Mouse (Mus musculus) midbrain, embryonic 14.5 days (tissue): Measurements from ENCODE around the gene Sco1. TPM values are rescaled to one million over a fixed set of nuclear protein-coding genes. Genes with fewer than 3 reads are reported as not detected.

Source experiments
- ATAC-seq: fragments of 200-750 bp; cut with Nextera tagmentation; 2 replicates; pipeline ENCODE4 v1.8.0; 2017; ENCODE audit warnings: moderate number of reproducible peaks, moderate library complexity; ENCODE audit not compliant: low FRiP score, low TSS enrichment
- DNase-seq: peaks from one replicate; pipeline ENCODE4 v3.0.0-alpha.2; 2015
- H3K27ac ChIP-seq: fragments of 300-500 bp; sonication (generic); replicated peaks from 2 replicates; pipeline ENCODE4 v1.5.1; 2014; ENCODE audit warnings: mild to moderate bottlenecking, low read depth, low read length, moderate library complexity
- H3K27me3 ChIP-seq: fragments of 300-500 bp; sonication (generic); 2 replicates; pipeline ENCODE4 v1.6.1; 2014; ENCODE audit warnings: low read length, control low read depth, mixed read lengths; ENCODE audit not compliant: control insufficient read depth, insufficient read depth
- H3K36me3 ChIP-seq: fragments of 300-500 bp; sonication (generic); 2 replicates; pipeline ENCODE4 v1.6.1; 2014; ENCODE audit warnings: low read length, control low read depth; ENCODE audit not compliant: control insufficient read depth, insufficient read depth
- H3K4me1 ChIP-seq: fragments of 300-500 bp; sonication (generic); 2 replicates; pipeline ENCODE4 v1.6.1; 2014; ENCODE audit warnings: mild to moderate bottlenecking, antibody characterized with exemption, low read length, control low read depth; ENCODE audit not compliant: control insufficient read depth, insufficient read depth
- H3K4me2 ChIP-seq: fragments of 300-500 bp; sonication (generic); 2 replicates; pipeline ENCODE4 v1.6.1; 2014; ENCODE audit warnings: mild to moderate bottlenecking, low read length, moderate library complexity
- H3K4me3 ChIP-seq: fragments of 300-500 bp; sonication (generic); replicated peaks from 2 replicates; pipeline ENCODE4 v1.5.1; 2014; ENCODE audit warnings: low read depth, low read length
- H3K9ac ChIP-seq: fragments of 300-500 bp; sonication (generic); replicated peaks from 2 replicates; pipeline ENCODE4 v1.6.1; 2014; ENCODE audit warnings: mild to moderate bottlenecking, low read length, moderate library complexity
- H3K9me3 ChIP-seq: fragments of 300-500 bp; sonication (generic); 2 replicates; pipeline ENCODE4 v1.6.1; 2016; ENCODE audit warnings: low read length, control low read depth, mixed read lengths; ENCODE audit not compliant: control insufficient read depth
- WGBS: fragments of 180-500 bp; shearing (Covaris S2); extraction: QIAGEN DNeasy Blood & Tissue Kit; methylation state at CpG from one replicate; pipeline ENCODE4 v1.1.7; 2014; 5-methylcytosine and 5-hydroxymethylcytosine counted together
- polyA plus RNA-seq: library from polyadenylated mRNA; unstranded; fragments of >200 nt; fragmentation: Nextera tagmentation; extraction: Ambion mirVana; gene quantifications from 2 replicates; pipeline ENCODE4 v1.2.1, GENCODE M21; 2014

The Sco1 gene
- polyA plus RNA-seq, 1 experiment from 2014 or later: 13.1 TPM

DNA sequence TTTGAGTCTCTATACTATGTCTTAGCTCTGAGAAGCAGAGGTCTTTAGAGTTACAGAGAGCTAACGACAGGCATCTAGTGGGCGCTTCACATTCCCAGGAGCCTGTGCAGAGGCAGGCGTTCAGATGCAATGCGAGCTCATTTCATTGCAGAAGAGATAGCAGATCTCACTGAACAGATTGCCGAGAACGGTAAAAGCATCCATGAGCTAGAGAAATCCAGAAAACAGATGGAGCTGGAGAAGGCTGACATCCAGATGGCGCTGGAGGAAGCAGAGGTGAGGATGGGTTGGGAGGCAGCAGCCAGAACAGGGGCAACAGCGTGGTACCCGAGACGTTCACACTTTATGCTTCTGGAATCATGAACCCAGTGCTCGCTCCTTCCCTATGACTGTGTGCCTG lies 46.0 kb downstream of the Sco1 start:
- Histone ChIP-seq H3K4me1 (no peaks in the 10 kb centered on the region), H3K36me3 (no peaks in the 10 kb centered on the region), H3K4me3 (no peak overlapping the region), H3K9ac (no peak overlapping the region), H3K27ac (no peak overlapping the region), H3K27me3 (no peaks in the 10 kb centered on the region), H3K9me3 (no peaks in the 10 kb centered on the region), H3K4me2 (no peak overlapping the region)
- ATAC-seq (no peak), DNase-seq (no peak)
- WGBS: 85% methylated on average over 11 of the region's 11 CpGs

DNA sequence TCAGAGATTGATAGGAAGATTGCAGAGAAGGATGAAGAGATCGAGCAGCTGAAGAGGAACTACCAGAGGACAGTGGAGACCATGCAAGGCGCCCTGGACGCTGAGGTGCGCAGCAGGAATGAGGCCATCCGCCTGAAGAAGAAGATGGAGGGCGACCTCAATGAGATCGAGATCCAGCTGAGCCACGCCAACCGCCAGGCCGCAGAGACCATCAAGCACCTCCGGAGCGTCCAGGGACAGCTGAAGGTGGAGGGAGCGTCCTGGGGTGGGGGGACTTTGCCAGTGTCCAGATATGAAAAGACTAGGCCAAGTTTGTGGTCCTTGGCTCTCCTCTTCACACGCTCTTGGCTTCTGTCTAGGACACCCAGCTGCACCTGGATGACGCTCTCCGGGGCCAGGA lies 46.8 kb downstream of the Sco1 start:
- ATAC-seq (no peak), DNase-seq (no peak)
- H3K27ac ChIP-seq: no peak overlapping the region
- H3K4me3 ChIP-seq: no peak overlapping the region
- H3K27me3 ChIP-seq: no peaks in the 10 kb centered on the region
- 94% methylated on average over 16 of the region's 16 CpGs for WGBS
- no peak overlapping the region for H3K9ac ChIP-seq
- H3K4me2 ChIP-seq: no peak overlapping the region
- H3K4me1 ChIP-seq: no peaks in the 10 kb centered on the region
- H3K9me3 ChIP-seq: no peaks in the 10 kb centered on the region
- no peaks in the 10 kb centered on the region for H3K36me3 ChIP-seq

DNA sequence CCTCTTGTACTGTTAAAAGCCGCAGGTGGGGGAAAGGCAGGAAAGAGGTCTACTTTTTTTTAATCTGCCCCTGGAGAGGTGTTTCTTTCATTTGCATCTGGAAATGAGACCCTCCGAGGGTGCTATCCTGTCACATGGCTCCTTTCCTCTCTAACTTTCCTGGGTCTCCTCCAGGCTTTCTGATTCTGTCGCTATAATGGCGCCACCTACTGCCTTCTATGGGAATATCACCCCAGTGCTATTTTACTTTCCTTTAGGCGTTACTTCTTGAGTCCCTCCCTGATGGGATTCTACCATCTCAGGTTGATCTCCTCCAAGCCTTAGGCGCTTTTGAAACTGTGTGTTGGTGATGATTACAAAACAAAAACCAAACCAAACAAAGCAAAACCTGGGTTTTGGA lies 47.7 kb downstream of the Sco1 start:
- Histone ChIP-seq H3K9me3 (no peaks in the 10 kb centered on the region), H3K4me2 (no peak overlapping the region), H3K27ac (no peak overlapping the region), H3K36me3 (no peaks in the 10 kb centered on the region), H3K27me3 (no peaks in the 10 kb centered on the region), H3K4me3 (no peak overlapping the region), H3K4me1 (no peaks in the 10 kb centered on the region), H3K9ac (no peak overlapping the region)
- ATAC-seq (no peak), DNase-seq (peak; percentile 51)
- WGBS: 42% methylated on average over 6 of the region's 6 CpGs

DNA sequence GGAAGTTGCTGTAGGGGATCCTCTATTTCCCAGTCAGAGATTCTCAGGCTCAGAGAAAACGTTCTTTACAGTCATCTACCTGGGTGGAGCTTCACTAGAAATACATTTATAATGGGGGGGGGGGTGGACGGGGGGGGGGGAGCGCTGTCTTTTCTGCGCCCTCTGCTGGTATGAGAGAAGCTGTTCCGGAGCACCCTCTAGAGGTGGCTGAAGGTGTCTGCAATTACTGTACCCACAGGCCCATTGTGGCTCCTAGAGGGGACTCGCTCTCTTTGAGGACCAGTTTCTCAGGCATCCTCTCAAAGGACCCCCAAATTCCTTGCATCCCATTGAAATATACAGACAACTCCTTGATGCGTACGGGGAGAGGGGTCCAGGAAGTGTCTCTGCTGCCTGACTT lies 49.2 kb downstream of the Sco1 start:
- DNase-seq: peak; percentile 61
- WGBS: 27% methylated on average over 8 of the region's 8 CpGs
- H3K4me2 ChIP-seq: no peak overlapping the region
- no peak overlapping the region for H3K9ac ChIP-seq
- no peaks in the 10 kb centered on the region for H3K36me3 ChIP-seq
- no peak for ATAC-seq
- no peaks in the 10 kb centered on the region for H3K4me1 ChIP-seq
- no peak overlapping the region for H3K27ac ChIP-seq
- H3K9me3 ChIP-seq: no peaks in the 10 kb centered on the region
- H3K27me3 ChIP-seq: no peaks in the 10 kb centered on the region
- H3K4me3 ChIP-seq: no peak overlapping the region

DNA sequence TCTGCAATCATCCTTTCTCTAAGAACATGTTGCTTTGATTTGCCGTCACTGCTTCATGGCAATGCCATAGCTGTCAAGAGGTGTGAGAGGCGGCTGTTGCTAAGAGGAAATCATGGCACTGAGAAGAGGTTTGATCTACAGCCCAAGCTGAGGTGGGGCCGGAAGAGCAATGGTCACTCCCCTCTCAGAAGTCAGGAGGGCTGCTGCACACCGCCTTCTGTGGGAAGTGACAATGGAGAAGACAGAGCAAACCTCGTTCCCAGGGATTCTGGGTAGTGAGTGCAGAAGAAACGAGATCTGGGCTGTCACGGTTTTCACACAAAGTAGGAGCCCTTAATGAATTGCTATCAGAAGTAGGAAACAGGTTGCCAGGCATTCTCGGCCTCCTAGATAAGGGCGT lies 50.8 kb downstream of the Sco1 start:
- Histone ChIP-seq H3K4me3 (no peak overlapping the region), H3K4me2 (no peak overlapping the region), H3K9me3 (no peaks in the 10 kb centered on the region), H3K27me3 (no peaks in the 10 kb centered on the region), H3K4me1 (no peaks in the 10 kb centered on the region), H3K36me3 (no peaks in the 10 kb centered on the region), H3K27ac (no peak overlapping the region), H3K9ac (no peak overlapping the region)
- ATAC-seq: no peak
- no peak for DNase-seq
- 86% methylated on average over 9 of the region's 9 CpGs for WGBS

DNA sequence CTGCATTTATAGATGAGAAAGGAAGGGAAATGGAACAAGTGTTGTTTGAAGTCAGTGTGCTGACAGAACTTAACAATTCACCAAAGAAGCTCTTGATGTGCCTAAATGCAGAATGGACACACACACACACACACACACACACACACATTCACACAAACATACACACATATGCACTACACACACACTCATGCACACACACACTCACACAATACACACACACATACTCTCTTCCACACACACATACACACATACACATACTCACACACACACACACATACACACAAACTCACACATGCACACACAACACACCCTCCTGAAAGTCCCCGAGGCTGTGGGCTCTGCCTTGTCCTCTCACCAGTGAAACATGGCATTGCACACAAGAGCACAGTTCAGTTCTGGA lies 51.8 kb downstream of the Sco1 start:
- Histone ChIP-seq H3K27me3 (no peaks in the 10 kb centered on the region), H3K27ac (no peak overlapping the region), H3K9ac (no peak overlapping the region), H3K4me2 (no peak overlapping the region), H3K9me3 (no peaks in the 10 kb centered on the region), H3K4me3 (no peak overlapping the region), H3K4me1 (no peaks in the 10 kb centered on the region), H3K36me3 (no peaks in the 10 kb centered on the region)
- WGBS: 83% methylated on average over 1 of the region's 1 CpGs
- no peak for DNase-seq
- no peak for ATAC-seq

DNA sequence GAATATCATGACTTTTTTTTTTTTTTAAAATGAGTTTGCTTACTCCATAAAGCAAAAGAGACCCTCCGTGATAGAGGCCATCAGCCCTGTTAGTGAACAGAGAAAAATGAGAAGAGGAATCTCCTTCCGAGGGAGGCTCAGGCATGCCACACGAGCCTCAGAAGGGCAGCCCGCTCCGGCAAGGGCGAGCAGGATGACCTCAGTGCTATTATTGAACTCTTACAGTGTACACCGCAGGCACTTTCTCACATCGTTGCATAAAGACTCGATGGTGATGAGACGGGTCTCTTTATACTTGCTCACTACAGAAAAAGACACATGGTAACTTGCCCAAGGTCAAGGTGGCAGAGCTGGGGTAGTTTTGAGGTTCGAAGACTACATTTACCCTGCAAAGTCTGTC lies 52.2 kb downstream of the Sco1 start:
- no peak overlapping the region for H3K4me2 ChIP-seq
- H3K9me3 ChIP-seq: no peaks in the 10 kb centered on the region
- no peak overlapping the region for H3K9ac ChIP-seq
- 83% methylated on average over 11 of the region's 11 CpGs for WGBS
- no peak for ATAC-seq
- no peaks in the 10 kb centered on the region for H3K36me3 ChIP-seq
- no peak overlapping the region for H3K27ac ChIP-seq
- no peak for DNase-seq
- H3K4me1 ChIP-seq: no peaks in the 10 kb centered on the region
- H3K4me3 ChIP-seq: no peak overlapping the region
- H3K27me3 ChIP-seq: no peaks in the 10 kb centered on the region

DNA sequence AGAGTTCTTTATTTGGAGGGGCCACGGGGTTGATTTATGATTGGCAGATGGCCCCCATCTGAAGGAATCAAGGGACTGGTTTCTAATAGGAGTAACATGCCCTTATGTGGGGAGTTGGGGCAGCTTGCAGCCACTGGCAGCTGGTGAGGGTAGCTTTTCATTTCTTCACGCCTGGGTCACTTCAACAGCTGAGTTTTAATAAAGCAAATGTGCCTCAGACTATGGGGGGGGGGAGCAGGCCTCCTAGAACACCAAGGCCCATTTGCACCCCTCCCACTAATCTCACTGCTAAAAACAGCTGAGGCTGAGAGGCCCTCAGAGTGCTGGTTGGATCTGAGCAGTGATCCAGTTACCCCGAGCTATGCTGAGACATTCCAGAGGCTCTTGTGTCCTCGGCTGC lies 53.2 kb downstream of the Sco1 start:
- no peak overlapping the region for H3K9ac ChIP-seq
- no peak overlapping the region for H3K27ac ChIP-seq
- WGBS: 48% methylated on average over 4 of the region's 4 CpGs
- no peaks in the 10 kb centered on the region for H3K36me3 ChIP-seq
- DNase-seq (no peak), ATAC-seq (no peak)
- no peaks in the 10 kb centered on the region for H3K4me1 ChIP-seq
- no peak overlapping the region for H3K4me2 ChIP-seq
- H3K27me3 ChIP-seq: no peaks in the 10 kb centered on the region
- H3K4me3 ChIP-seq: no peak overlapping the region
- no peaks in the 10 kb centered on the region for H3K9me3 ChIP-seq

DNA sequence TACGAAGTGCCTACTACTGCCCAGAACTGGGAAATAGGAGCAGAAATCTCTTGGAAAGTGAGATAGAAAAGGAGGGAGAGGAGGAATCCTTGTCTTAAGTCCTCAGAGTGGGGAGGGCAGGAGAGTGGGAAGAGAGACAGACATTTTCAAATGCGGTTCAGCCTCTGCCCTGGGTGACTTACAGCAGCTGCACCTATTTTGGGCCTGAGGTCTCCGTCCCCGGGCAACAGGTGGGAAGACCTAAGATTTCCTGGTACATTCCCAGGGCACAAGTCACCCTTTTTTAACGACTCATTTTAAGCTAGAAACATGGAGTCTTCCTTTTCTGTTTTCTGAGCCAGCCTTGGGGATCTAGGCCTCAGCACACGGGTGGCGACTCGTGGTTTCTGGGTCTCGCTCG lies 54.5 kb downstream of the Sco1 start:
- ATAC-seq (no peak), DNase-seq (no peak)
- Histone ChIP-seq H3K4me3 (no peak overlapping the region), H3K9me3 (no peaks in the 10 kb centered on the region), H3K4me1 (no peaks in the 10 kb centered on the region), H3K36me3 (no peaks in the 10 kb centered on the region), H3K27ac (no peak overlapping the region), H3K27me3 (no peaks in the 10 kb centered on the region), H3K4me2 (no peak overlapping the region), H3K9ac (no peak overlapping the region)
- WGBS: 87% methylated on average over 10 of the region's 10 CpGs
